Mouse (Mus musculus) spleen, adult 2 months (tissue): ENCODE data around the gene Kat6b. TPM values are rescaled to one million over a fixed set of nuclear protein-coding genes. Genes with fewer than 3 reads are reported as not detected.

Experiments used
- DNase-seq, 2 experiments: peaks; one replicate each; pipeline versions ENCODE4 v3.0.0 to v3.0.0-alpha.2; 2012 to 2021; ENCODE audit warnings: low spot score in 2 of 2, low read depth in 1 of 2
- H3K27ac ChIP-seq: fragments of 200-500 bp; 2 replicates; pipeline ENCODE4 v1.5.1; 2012; ENCODE audit warnings: low read length, inconsistent platforms; ENCODE audit not compliant: insufficient read depth
- H3K27me3 ChIP-seq: fragments of 200-500 bp; 2 replicates; pipeline ENCODE4 v1.6.1; 2012; ENCODE audit warnings: mild to moderate bottlenecking, moderate library complexity, low read length, inconsistent platforms; ENCODE audit not compliant: control insufficient read depth, insufficient read depth
- H3K36me3 ChIP-seq: fragments of 200-500 bp; 2 replicates; pipeline ENCODE4 v1.6.1; 2012; ENCODE audit warnings: mild to moderate bottlenecking, low read length, inconsistent platforms; ENCODE audit not compliant: control insufficient read depth, insufficient read depth
- H3K4me1 ChIP-seq: fragments of 200-500 bp; 2 replicates; pipeline ENCODE4 v1.6.1; 2011; ENCODE audit warnings: inconsistent platforms; ENCODE audit not compliant: control insufficient read depth, insufficient read depth, insufficient read length
- H3K4me3 ChIP-seq: fragments of 200-500 bp; 2 replicates; pipeline ENCODE4 v1.5.1; 2011; ENCODE audit warnings: mild to moderate bottlenecking, inconsistent platforms; ENCODE audit not compliant: insufficient read depth, insufficient read length; ENCODE audit errors: extremely low read depth
- CTCF ChIP-seq: fragments of 200-500 bp; IDR thresholded peaks from 2 replicates; pipeline ENCODE4 v1.5.1; 2011; ENCODE audit warnings: mild to moderate bottlenecking, inconsistent platforms; ENCODE audit not compliant: insufficient read depth, insufficient read length, insufficient replicate concordance; ENCODE audit errors: extremely low read depth
- POLR2A ChIP-seq: fragments of 200-500 bp; IDR thresholded peaks from 2 replicates; pipeline ENCODE4 v1.6.1; 2011; ENCODE audit warnings: low read depth, low read length, inconsistent platforms
- WGBS: fragments of 180-500 bp; shearing (Covaris S2); methylation state at CpG from one replicate; pipeline ENCODE4 v1.1.7; 2018; 5-methylcytosine and 5-hydroxymethylcytosine counted together
- polyA plus RNA-seq: library from polyadenylated mRNA; depleted of rRNA; stranded (reverse); fragments of >200 nt; gene quantifications from 2 replicates; pipeline ENCODE4 v1.2.3, GENCODE M21; 2012

Gene Kat6b
- polyA plus RNA-seq, 1 experiment, result 6.1 TPM

DNA sequence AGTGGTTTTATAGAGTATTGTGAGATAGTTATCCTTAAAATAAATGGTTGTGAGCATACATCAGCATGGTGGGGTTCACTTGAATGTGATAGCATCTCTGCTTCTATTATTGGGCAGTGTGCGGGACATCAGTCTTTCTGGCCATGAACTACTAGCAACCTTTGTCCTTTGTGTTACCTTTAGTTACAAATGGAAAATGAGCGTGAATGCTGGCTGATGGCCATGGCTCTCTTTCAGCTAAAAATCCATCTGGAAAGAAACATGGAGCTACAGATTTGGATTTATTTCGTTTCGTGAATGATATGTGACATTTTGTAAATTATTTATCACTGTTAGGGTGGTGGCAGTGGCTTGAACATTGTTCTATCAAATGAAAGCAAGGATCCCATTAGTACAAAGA, 126.5 kb downstream of the Kat6b start:
- Histone ChIP-seq H3K27me3 (no peaks in the 10 kb centered on the region), H3K4me3 (no peak overlapping the region), H3K4me1 (no peaks in the 10 kb centered on the region), H3K36me3 (no peaks in the 10 kb centered on the region), H3K27ac (no peak overlapping the region)
- WGBS, result 90% methylated on average over 4 of the region's 4 CpGs
- TF ChIP-seq POLR2A (no peak), CTCF (no peak)
- no peak for DNase-seq

DNA sequence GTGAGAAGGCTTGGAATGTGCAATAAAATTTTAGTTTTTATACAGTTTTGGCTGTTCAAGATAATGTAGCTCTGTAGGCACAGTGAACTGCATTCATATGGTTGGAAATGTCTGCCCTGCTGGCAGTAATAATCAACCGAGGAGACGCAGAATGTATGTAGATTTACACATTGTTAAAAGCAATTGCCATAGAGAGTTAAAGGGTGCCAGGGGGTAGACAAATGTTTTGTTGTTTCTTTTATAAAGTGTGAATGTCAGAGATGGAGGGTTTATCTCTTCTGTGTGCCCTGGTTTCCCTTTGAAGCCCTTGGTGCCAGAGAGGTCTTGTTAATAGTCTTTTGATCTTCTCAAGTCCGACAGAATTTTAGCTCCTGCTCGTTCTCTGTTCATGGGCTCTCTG, 127.7 kb downstream of the Kat6b start:
- Histone ChIP-seq H3K36me3 (peaks cover under 1% of the 10 kb centered on the region; the same call in 1 of the 2 replicates), H3K4me1 (no peaks in the 10 kb centered on the region), H3K27me3 (no peaks in the 10 kb centered on the region), H3K27ac (no peak overlapping the region), H3K4me3 (no peak overlapping the region)
- DNase-seq, result no peak
- WGBS, result 91% methylated on average over 4 of the region's 4 CpGs
- TF ChIP-seq POLR2A (no peak), CTCF (no peak)

DNA sequence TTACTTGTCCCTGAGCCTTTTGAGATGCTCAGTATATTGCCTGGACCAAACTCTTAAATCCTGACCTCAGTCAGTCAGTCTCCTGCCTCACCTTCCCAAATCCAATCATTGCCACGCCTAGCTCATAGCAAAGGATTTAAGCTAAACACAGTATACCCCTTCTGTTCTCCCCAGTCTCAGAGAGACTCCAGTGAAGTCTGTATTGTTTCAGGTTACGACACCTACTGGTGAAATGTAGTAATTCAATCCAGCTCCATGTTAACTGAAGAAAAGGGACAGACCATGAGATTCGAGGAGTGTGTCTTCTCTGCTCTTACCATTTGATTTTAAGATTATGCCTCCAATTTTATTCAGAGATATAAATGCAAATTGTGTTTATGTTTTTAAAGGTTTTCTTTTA, 129.0 kb downstream of the Kat6b start:
- H3K27me3 ChIP-seq, result no peaks in the 10 kb centered on the region
- H3K4me3 ChIP-seq, result no peak overlapping the region
- no peak overlapping the region for H3K27ac ChIP-seq
- TF ChIP-seq POLR2A (no peak), CTCF (no peak)
- peaks cover 2% of the 10 kb centered on the region; the same call in 1 of the 2 replicates for H3K36me3 ChIP-seq
- DNase-seq, result peak in 1 of 2 experiments; percentile 27
- 24% methylated on average over 3 of the region's 3 CpGs for WGBS
- H3K4me1 ChIP-seq, result no peaks in the 10 kb centered on the region

DNA sequence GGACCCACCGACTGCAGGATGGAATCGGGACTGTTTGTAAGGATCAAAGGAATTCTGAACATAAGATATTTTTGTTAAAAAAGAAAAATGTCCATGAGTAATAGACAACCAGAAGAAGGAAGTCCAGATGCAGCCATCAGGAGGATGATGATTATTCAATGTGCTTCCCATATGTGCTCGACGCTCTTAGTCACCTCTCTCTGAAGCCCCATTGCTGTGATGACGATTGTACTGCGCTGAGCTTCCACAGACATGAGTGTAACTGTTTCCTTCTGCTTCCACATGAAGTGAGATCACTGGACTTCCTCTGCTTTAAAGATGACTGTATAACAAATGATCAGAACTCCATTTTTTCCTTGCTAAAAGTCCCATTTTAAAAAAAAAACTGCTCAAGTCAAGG, 131.8 kb downstream of the Kat6b start:
- no peaks in the 10 kb centered on the region for H3K27me3 ChIP-seq
- no peak for DNase-seq
- H3K4me3 ChIP-seq, result no peak overlapping the region
- no peak overlapping the region for H3K27ac ChIP-seq
- H3K4me1 ChIP-seq, result peaks cover 2% of the 10 kb centered on the region; the same call in 1 of the 2 replicates
- TF ChIP-seq POLR2A, result no peak
- no peak for TF ChIP-seq CTCF
- WGBS, result 88% methylated on average over 6 of the region's 6 CpGs
- peaks cover 2% of the 10 kb centered on the region; the same call in 1 of the 2 replicates for H3K36me3 ChIP-seq

DNA sequence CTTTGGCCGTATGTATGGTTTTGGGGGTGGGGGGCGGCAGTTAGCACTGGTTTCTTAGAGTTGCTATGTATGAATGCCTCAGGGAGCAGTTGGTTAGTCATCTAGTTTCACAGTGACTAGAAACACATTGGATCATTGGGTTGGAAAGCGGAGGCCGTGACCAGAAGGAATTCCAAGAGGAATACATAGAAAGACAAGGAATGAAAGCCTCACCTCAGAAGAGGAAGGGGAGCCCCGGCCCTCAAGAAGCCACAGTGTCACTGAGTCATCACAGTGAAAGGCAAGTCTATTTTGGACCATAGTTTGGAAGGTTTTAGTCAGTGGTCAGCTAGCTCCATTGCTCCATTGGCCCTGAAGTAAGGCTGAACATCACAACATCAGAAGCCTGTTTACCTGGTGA, 132.9 kb downstream of the Kat6b start:
- peaks cover 2% of the 10 kb centered on the region; the same call in 1 of the 2 replicates for H3K4me1 ChIP-seq
- no peak overlapping the region for H3K4me3 ChIP-seq
- H3K27me3 ChIP-seq, result no peaks in the 10 kb centered on the region
- WGBS, result 88% methylated on average over 5 of the region's 5 CpGs
- TF ChIP-seq POLR2A, result no peak
- no peak for TF ChIP-seq CTCF
- peaks cover 2% of the 10 kb centered on the region; the same call in 1 of the 2 replicates for H3K36me3 ChIP-seq
- no peak for DNase-seq
- H3K27ac ChIP-seq, result no peak overlapping the region

DNA sequence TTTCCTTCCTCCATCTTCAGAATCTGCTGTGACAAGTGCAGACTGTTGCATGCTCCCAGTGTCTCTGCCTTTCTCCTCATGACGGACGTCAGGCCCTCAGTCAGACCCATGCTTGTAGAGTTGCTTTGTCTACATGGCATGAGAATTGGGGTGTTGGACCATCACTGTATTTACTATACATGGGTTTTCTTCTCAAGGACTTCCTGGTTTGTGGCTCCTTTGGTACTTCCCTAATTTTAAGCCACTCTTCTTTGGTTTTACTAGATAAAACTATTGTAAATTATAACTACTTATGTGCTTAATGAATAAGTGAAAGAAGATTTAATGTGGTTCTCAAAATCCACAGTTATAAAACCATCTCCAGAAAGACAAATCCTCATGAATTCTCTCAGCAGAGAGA, 134.6 kb downstream of the Kat6b start:
- Histone ChIP-seq H3K27ac (no peak overlapping the region), H3K4me3 (no peak overlapping the region), H3K36me3 (peaks cover 5% of the 10 kb centered on the region; the same call in 1 of the 2 replicates), H3K4me1 (peaks cover 2% of the 10 kb centered on the region; the same call in 1 of the 2 replicates), H3K27me3 (no peaks in the 10 kb centered on the region)
- DNase-seq, result no peak
- 63% methylated on average over 2 of the region's 2 CpGs for WGBS
- no peak for TF ChIP-seq POLR2A
- TF ChIP-seq CTCF, result no peak

DNA sequence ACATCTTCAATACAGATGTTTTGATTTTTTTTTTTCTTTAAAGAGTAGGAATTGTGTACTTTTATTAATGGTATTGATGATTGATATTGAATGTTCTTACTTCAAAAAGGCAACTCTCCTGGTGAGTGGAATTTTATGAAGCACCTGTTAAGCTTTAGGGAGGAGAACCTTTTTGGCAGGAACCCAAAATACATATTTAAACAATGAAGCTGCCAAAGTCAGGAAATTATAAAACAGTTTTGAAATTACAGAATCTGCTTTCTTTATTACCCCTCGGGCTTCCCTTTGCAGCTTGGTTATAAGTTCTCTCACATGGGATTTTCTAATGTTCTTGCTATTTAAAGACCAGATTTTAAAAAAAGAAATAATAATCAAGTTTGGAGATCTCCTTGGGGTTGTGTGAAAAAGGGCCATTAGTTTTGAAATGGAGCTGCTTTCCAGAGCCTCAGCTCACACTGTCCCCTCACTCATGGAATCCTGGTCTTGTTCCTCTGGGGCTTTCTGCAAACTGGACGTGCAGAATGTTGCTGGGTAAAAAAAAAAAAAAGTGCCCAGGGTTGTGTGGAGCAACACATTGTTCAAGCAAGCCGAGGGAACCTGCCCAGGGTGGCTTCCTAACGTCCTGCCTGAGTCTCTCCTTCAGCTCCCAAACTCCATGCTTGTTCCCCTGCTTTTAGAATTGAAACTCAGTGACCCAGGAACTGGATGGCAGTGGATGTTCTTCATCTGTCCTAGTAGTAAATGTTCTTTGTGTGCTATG, 136.2 kb downstream of the Kat6b start:
- Histone ChIP-seq H3K4me3 (no peak overlapping the region), H3K36me3 (peaks cover 5% of the 10 kb centered on the region; the same call in 1 of the 2 replicates), H3K4me1 (peaks cover 2% of the 10 kb centered on the region; the same call in 1 of the 2 replicates), H3K27ac (no peak overlapping the region), H3K27me3 (no peaks in the 10 kb centered on the region)
- no peak for DNase-seq
- TF ChIP-seq CTCF (no peak), POLR2A (no peak)
- WGBS, result 73% methylated on average over 4 of the region's 4 CpGs
